In the genomic region with DNA sequence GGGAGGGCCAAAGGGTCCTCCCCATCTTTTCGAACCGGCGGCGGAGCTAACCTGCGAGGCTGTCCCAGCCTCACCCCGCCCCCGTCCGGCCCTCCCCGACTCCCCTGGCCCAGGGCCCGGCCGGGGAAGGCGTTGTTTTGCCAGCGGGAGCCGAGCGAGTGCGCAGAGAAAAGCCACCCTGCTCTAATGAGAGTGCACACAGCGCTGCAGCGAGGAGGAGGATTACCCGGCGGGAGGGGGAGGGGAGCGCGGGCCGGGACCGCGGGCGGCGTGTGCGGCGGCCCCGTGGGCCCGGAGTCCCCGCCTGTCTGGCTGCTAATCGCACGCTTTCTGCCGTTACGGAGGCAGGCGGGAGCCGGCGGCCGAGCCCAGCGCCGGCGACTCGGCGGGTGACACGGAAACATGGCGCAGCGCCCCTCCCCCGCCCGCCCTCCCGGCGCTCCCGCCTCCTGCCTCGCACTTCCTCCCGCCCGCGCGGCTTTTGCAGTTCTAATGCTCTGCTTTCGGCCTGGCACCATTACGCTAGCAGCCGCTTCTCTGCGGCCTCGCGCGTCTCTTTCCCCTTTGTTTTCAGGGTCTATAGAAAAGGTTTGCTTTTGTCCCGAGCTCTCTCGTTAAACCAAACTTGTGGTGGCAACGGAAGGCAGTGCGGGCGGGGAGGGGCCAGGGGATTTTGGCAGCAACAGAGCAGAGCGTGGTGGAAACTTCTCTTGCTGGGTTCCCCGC, we compare ENCODE assay signal across 8 mouse cellular contexts.
A peak's percentile ranks its signal among the peaks of the same experiment; 100 is the strongest.
DNase-seq lines count a peak whose midpoint lies in the region; ATAC-seq and TF ChIP-seq lines count a peak whose summit lies in the region.

No protein-coding gene starts in this region.

- 5% methylated on average over 56 of the region's 72 CpGs for WGBS in forebrain, embryonic 14.5 days

- peak overlapping the region; percentile 32 for H3K9ac ChIP-seq in ES-Bruce4 (ENCODE audit: low read depth, poor library complexity, severe bottlenecking)
- peak overlapping the region; percentile 70 for H3K9ac ChIP-seq in forebrain, embryonic 14.5 days (ENCODE audit: low read length)

- peak overlapping the region; percentile 79 for H3K4me2 ChIP-seq in forebrain, embryonic 14.5 days (ENCODE audit: low read length)

- ATAC-seq in forebrain, embryonic 14.5 days, result peak; percentile 70

- no peak for TF ChIP-seq EP300 in ES-Bruce4 (IDR thresholded peaks at IDR 0.05; ENCODE audit: insufficient read depth, low read depth, low read length)

- no peak for TF ChIP-seq CTCF in ES-Bruce4 (IDR thresholded peaks at IDR 0.05; ENCODE audit: low read depth, low read length)

- H3K9me3 ChIP-seq in ES-Bruce4 (replicated peaks; ENCODE audit: control insufficient read depth, insufficient read depth, low read length, poor library complexity, severe bottlenecking), result no peaks in the 10 kb centered on the region
- no peaks in the 10 kb centered on the region for H3K9me3 ChIP-seq in forebrain, embryonic 14.5 days (replicated peaks; ENCODE audit: control insufficient read depth, low read length)

- peaks cover 32% of the 10 kb centered on the region for H3K27me3 ChIP-seq in ES-Bruce4 (ENCODE audit: control insufficient read depth, insufficient read depth, low read length, poor library complexity, severe bottlenecking)
- H3K27me3 ChIP-seq in forebrain, embryonic 14.5 days (replicated peaks; ENCODE audit: control insufficient read depth, insufficient read depth, low read length), result peaks cover 19% of the 10 kb centered on the region

- no peaks in the 10 kb centered on the region for H3K36me3 ChIP-seq in ES-Bruce4 (ENCODE audit: control insufficient read depth, insufficient read depth, low read length, poor library complexity, severe bottlenecking)
- no peaks in the 10 kb centered on the region for H3K36me3 ChIP-seq in forebrain, embryonic 14.5 days (ENCODE audit: control insufficient read depth, insufficient read depth, low read length)

- no peaks in the 10 kb centered on the region for H3K4me1 ChIP-seq in ES-Bruce4 (ENCODE audit: control insufficient read depth, insufficient read depth, low read length)
- H3K4me1 ChIP-seq in forebrain, embryonic 14.5 days (ENCODE audit: control insufficient read depth, insufficient read depth, low read length), result peaks cover 16% of the 10 kb centered on the region

- no peak for TF ChIP-seq POLR2A in ES-Bruce4 (IDR thresholded peaks at IDR 0.05; ENCODE audit: insufficient read depth, low read length)

- peak overlapping the region; percentile 52 for H3K4me3 ChIP-seq in ES-Bruce4 (ENCODE audit: low read depth, low read length)
- H3K4me3 ChIP-seq in forebrain, embryonic 14.5 days (ENCODE audit: low read depth, low read length), result peak overlapping the region; percentile 41

- peak; percentile 38 for DNase-seq in c-Kit-positive CD71-positive TER-119-positive erythroid progenitor cells, embryonic 14.5 days (ENCODE audit: low spot score)
- peak; percentile 87 for DNase-seq in forebrain, embryonic 14.5 days (ENCODE audit: low spot score)
- DNase-seq in heart, postnatal 4 days, result peak; percentile 81
- peak; percentile 40 to 59 for DNase-seq in layer of hippocampus, adult 8-10 months (ENCODE audit: low spot score in 2 of 2)
- DNase-seq in lung, postnatal 14 days, result peak; percentile 79
- peak; percentile 77 for DNase-seq in ovary, postnatal 36 days (ENCODE audit: low spot score)
- peak; percentile 79 for DNase-seq in thymus, postnatal 4 days

- no peak overlapping the region for H3K27ac ChIP-seq in ES-Bruce4 (ENCODE audit: insufficient read depth, low read length)
- peak overlapping the region; percentile 95 for H3K27ac ChIP-seq in forebrain, embryonic 14.5 days (ENCODE audit: low read depth, low read length)
